Mouse (Mus musculus) layer of hippocampus, postnatal 25 days (tissue): ENCODE measurements around the gene Akt1s1. TPM values are rescaled to one million over a fixed set of nuclear protein-coding genes. Genes with fewer than 3 reads are reported as not detected.

Source experiments
- DNase-seq, 2 experiments: peaks; one replicate each; pipeline ENCODE4 v3.0.0; 2022; ENCODE audit warnings: mixed read lengths in 2 of 2, low spot score in 1 of 2; ENCODE audit errors: extremely low spot score in 1 of 2
- total RNA-seq, 2 experiments: library from RNA; stranded (reverse); gene quantifications; 2 replicates each; pipeline ENCODE4 v1.2.3; 2021

Akt1s1 gene
- total RNA-seq, 2 experiments from 2014 or later = 76.1 to 79.5 TPM

- no peak for DNase-seq
These were observed 3.7 kb downstream of the Akt1s1 start for GRCm38 (mm10) chr7:44852259-44853027.

GRCm38 (mm10) chr7:44853065-44853464 is 4.3 kb downstream of the Akt1s1 start:
- DNase-seq = no peak

- DNase-seq = no peak
These were observed 5.0 kb downstream of the Akt1s1 start for GRCm38 (mm10) chr7:44853596-44854355.

GRCm38 (mm10) chr7:44854356-44855031 is 5.7 kb downstream of the Akt1s1 start:
- peak in 1 of 2 experiments; percentile 58 for DNase-seq

GRCm38 (mm10) chr7:44855036-44855435 is 6.2 kb downstream of the Akt1s1 start:
- DNase-seq = no peak

GRCm38 (mm10) chr7:44856265-44856916 is 7.6 kb downstream of the Akt1s1 start:
- no peak for DNase-seq

- DNase-seq = peak; percentile 77 to 87
These were observed 8.3 kb downstream of the Akt1s1 start, which contains the start of gene Pnkp for GRCm38 (mm10) chr7:44857042-44857552. TSS of gene Pnkp (plus strand) at chr7:44857139.

GRCm38 (mm10) chr7:44857905-44858304 is 9.1 kb downstream of the Akt1s1 start:
- no peak for DNase-seq

GRCm38 (mm10) chr7:44859896-44860295 is 11.1 kb downstream of the Akt1s1 start:
- DNase-seq = no peak

GRCm38 (mm10) chr7:44860576-44861428 is 12.0 kb downstream of the Akt1s1 start:
- peak in 1 of 2 experiments; percentile 78 for DNase-seq

GRCm38 (mm10) chr7:44861429-44861816 is 12.6 kb downstream of the Akt1s1 start:
- DNase-seq = no peak

- DNase-seq = no peak
These were observed 13.6 kb downstream of the Akt1s1 start for GRCm38 (mm10) chr7:44862434-44862833.

- DNase-seq = no peak
These were observed 14.4 kb downstream of the Akt1s1 start for GRCm38 (mm10) chr7:44863210-44863609.

- no peak for DNase-seq
These were observed 15.2 kb downstream of the Akt1s1 start for GRCm38 (mm10) chr7:44863982-44864494.

- no peak for DNase-seq
These were observed 16.1 kb downstream of the Akt1s1 start for GRCm38 (mm10) chr7:44864595-44865542.

GRCm38 (mm10) chr7:44866276-44867009 is 17.7 kb downstream of the Akt1s1 start:
- no peak for DNase-seq

- DNase-seq = no peak
These were observed 18.4 kb downstream of the Akt1s1 start for GRCm38 (mm10) chr7:44867010-44867702.
